Mouse (Mus musculus): Measurements from ENCODE around the gene R3hdm1. TPM values are rescaled to one million over a fixed set of nuclear protein-coding genes. Genes with fewer than 3 reads are reported as not detected.
A peak's percentile ranks its signal among the peaks of the same experiment; 100 is the strongest.

Gene R3hdm1
- polyA plus RNA-seq, 1 experiment = 45.0 TPM

DNA sequence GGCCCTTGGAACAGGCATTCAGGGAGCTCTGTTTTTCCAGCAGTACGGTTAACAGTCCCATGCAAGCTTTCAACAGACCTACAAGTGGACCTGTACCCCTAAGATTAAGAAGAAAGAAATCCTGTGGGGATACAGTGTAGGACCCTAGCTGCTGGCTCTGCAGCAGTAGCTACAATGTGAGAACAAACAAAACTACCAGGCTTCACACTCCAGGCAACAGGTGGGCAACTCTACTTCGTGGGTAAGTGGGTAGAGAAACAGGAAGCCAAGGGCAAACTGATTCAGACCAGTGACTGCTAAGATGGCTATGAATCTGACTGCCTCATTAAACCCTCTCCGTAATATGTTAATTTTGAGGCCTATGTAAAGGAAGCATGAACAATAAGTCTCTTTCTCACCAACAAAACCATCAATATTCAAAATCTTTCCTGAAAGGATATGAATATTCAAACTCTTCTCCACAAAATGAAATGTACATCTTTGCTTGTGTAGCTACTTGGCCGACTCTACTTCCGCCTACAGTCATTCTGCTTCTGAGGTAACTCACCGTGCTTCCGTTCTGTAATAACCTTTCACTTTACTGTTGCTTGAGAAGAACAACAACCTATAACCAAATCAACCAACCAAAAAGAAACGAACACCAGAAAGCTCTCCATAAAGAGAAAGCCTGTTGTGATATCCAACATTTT, 26.2 kb upstream of the R3hdm1 start:
- TF ChIP-seq POLR2A (IDR thresholded peaks at IDR 0.05; ENCODE audit: borderline replicate concordance, low read depth, low read length) (no peak), CTCF (IDR thresholded peaks at IDR 0.05; ENCODE audit: low read depth, low read length) (no peak)
- H3K4me1 ChIP-seq (ENCODE audit: control insufficient read depth, insufficient read depth, low read length) = peaks cover 9% of the 10 kb centered on the region
- no peak overlapping the region for H3K27ac ChIP-seq (ENCODE audit: insufficient read depth, low read depth, low read length)
- H3K4me3 ChIP-seq (ENCODE audit: insufficient read depth, low read length) = no peak overlapping the region

- Histone ChIP-seq H3K4me3 (ENCODE audit: insufficient read depth, low read length) (no peak overlapping the region), H3K4me1 (ENCODE audit: control insufficient read depth, insufficient read depth, low read length) (peaks cover 4% of the 10 kb centered on the region), H3K27ac (ENCODE audit: insufficient read depth, low read depth, low read length) (no peak overlapping the region)
- no peak for TF ChIP-seq POLR2A (IDR thresholded peaks at IDR 0.05; ENCODE audit: borderline replicate concordance, low read depth, low read length)
- no peak for TF ChIP-seq CTCF (IDR thresholded peaks at IDR 0.05; ENCODE audit: low read depth, low read length)
Observed at GRCm38 (mm10) chr1:128077788-128078187, 25.3 kb upstream of the R3hdm1 start.

- Histone ChIP-seq H3K4me1 (ENCODE audit: control insufficient read depth, insufficient read depth, low read length) (peaks cover 4% of the 10 kb centered on the region), H3K4me3 (ENCODE audit: insufficient read depth, low read length) (no peak overlapping the region)
Observed at GRCm38 (mm10) chr1:128078646-128079045, 24.5 kb upstream of the R3hdm1 start.

DNA sequence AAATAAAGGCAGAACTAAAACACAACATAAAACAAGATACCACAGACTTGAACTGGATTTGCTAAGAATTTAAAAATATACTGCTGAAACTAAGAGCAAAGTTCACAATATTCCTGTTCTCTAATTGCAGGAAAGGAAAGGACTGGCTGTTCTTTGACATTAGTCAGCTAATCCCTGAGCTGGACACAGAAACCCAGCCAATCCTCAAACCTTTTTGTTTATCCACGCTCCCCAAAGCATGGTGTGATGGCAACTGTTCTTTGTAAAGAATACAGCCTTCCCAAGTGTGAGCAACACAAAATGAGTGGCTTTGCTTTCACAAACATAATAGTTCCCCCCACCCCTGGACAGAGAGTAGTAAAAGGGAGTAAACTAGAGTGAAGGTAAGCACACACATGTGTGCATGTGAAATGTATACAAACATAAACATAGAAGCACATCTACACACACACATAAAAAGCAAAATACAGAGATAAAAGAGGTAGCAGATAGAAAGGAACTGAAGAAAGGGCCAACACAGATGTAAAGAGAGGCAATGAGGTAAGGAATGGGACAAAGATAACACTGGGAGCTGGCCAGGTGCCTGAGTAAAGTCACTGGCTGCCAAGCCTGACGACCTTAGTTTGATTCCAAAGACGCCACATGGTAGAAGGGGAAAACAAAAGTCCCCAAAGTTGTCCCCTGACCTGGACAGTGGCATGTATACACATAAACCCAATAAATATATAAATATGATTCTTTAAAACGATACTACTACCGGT, 22.0 kb upstream of the R3hdm1 start:
- no peak overlapping the region for H3K4me3 ChIP-seq (ENCODE audit: insufficient read depth, low read length)
- peaks cover 4% of the 10 kb centered on the region for H3K4me1 ChIP-seq (ENCODE audit: control insufficient read depth, insufficient read depth, low read length)
- TF ChIP-seq CTCF (IDR thresholded peaks at IDR 0.05; ENCODE audit: low read depth, low read length) = no peak
- no peak for TF ChIP-seq POLR2A (IDR thresholded peaks at IDR 0.05; ENCODE audit: borderline replicate concordance, low read depth, low read length)
- H3K27ac ChIP-seq (ENCODE audit: insufficient read depth, low read depth, low read length) = no peak overlapping the region

More at GRCm38 (mm10) chr1:128078646-128079045, 24.5 kb upstream of the R3hdm1 start:
- no peak overlapping the region for H3K27ac ChIP-seq (ENCODE audit: insufficient read depth, low read depth, low read length)
- TF ChIP-seq POLR2A (IDR thresholded peaks at IDR 0.05; ENCODE audit: borderline replicate concordance, low read depth, low read length) (no peak), CTCF (IDR thresholded peaks at IDR 0.05; ENCODE audit: low read depth, low read length) (no peak)

DNA sequence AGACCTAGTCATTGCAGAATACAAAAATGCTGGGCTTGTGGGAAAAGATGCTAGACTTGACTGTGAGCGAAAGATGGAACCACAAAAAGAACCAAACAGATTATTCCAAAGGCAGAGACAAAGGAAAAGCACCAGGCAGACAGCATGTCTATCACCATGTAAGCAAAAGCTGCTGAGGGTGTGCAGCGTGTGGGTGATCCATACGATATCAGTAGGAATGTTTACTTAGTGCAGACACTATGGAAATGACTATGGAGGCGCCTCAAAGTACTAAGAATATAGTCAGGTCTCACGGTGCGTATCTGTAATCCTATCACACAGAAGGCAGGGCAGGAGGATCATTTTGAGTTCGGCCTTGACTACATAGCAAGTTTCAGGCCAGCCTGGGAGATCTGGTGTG, 21.2 kb upstream of the R3hdm1 start:
- H3K4me3 ChIP-seq (ENCODE audit: insufficient read depth, low read length) = no peak overlapping the region

GRCm38 (mm10) chr1:128082800-128083199, 20.3 kb upstream of the R3hdm1 start:
- Histone ChIP-seq H3K4me3 (ENCODE audit: insufficient read depth, low read length) (no peak overlapping the region), H3K4me1 (ENCODE audit: control insufficient read depth, insufficient read depth, low read length) (peaks cover 4% of the 10 kb centered on the region), H3K27ac (ENCODE audit: insufficient read depth, low read depth, low read length) (no peak overlapping the region)
- TF ChIP-seq CTCF (IDR thresholded peaks at IDR 0.05; ENCODE audit: low read depth, low read length) (no peak), POLR2A (IDR thresholded peaks at IDR 0.05; ENCODE audit: borderline replicate concordance, low read depth, low read length) (no peak)

More for the DNA sequence above, 21.2 kb upstream of the R3hdm1 start:
- H3K27ac ChIP-seq (ENCODE audit: insufficient read depth, low read depth, low read length) = no peak overlapping the region
- TF ChIP-seq CTCF (IDR thresholded peaks at IDR 0.05; ENCODE audit: low read depth, low read length) (no peak), POLR2A (IDR thresholded peaks at IDR 0.05; ENCODE audit: borderline replicate concordance, low read depth, low read length) (no peak)
- peaks cover 4% of the 10 kb centered on the region for H3K4me1 ChIP-seq (ENCODE audit: control insufficient read depth, insufficient read depth, low read length)

DNA sequence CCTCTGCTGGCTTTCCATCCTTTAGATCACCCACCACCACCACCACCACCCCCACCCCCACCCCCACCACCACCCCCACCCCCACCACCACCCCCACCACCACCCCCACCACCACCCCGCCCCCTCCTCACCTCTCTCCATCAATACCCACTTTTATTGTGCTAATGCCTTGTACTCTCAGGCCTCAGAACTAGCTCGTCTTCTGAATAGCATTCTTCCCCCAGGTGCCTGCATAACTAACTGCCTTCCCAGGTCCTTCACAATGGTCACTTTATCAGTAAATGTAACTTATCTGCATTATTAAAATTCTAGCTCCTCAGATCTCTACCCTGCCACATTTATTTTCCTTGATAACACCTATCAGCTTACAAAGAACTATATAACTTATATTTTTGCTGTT, 8.4 kb upstream of the R3hdm1 start:
- TF ChIP-seq POLR2A (IDR thresholded peaks at IDR 0.05; ENCODE audit: borderline replicate concordance, low read depth, low read length) = no peak
- no peak for TF ChIP-seq CTCF (IDR thresholded peaks at IDR 0.05; ENCODE audit: low read depth, low read length)
- H3K4me1 ChIP-seq (ENCODE audit: control insufficient read depth, insufficient read depth, low read length) = no peaks in the 10 kb centered on the region

GRCm38 (mm10) chr1:128098309-128098708, 4.8 kb upstream of the R3hdm1 start:
- H3K4me1 ChIP-seq (ENCODE audit: control insufficient read depth, insufficient read depth, low read length) = no peaks in the 10 kb centered on the region
- H3K27ac ChIP-seq (ENCODE audit: insufficient read depth, low read depth, low read length) = no peak overlapping the region
- H3K4me3 ChIP-seq (ENCODE audit: insufficient read depth, low read length) = no peak overlapping the region

More for the DNA sequence above, 8.4 kb upstream of the R3hdm1 start:
- Histone ChIP-seq H3K4me3 (ENCODE audit: insufficient read depth, low read length) (no peak overlapping the region), H3K27ac (ENCODE audit: insufficient read depth, low read depth, low read length) (no peak overlapping the region)

GRCm38 (mm10) chr1:128102251-128102640, 855 bp upstream of the R3hdm1 start:
- TF ChIP-seq CTCF (IDR thresholded peaks at IDR 0.05; ENCODE audit: low read depth, low read length) = no peak
- TF ChIP-seq POLR2A (IDR thresholded peaks at IDR 0.05; ENCODE audit: borderline replicate concordance, low read depth, low read length) = no peak
- peak overlapping the region; percentile 79 for H3K4me3 ChIP-seq (ENCODE audit: insufficient read depth, low read length)
- peak overlapping the region; percentile 77 for H3K27ac ChIP-seq (ENCODE audit: insufficient read depth, low read depth, low read length)
- peaks cover 10% of the 10 kb centered on the region for H3K4me1 ChIP-seq (ENCODE audit: control insufficient read depth, insufficient read depth, low read length)

More at GRCm38 (mm10) chr1:128098309-128098708, 4.8 kb upstream of the R3hdm1 start:
- TF ChIP-seq POLR2A (IDR thresholded peaks at IDR 0.05; ENCODE audit: borderline replicate concordance, low read depth, low read length) (no peak), CTCF (IDR thresholded peaks at IDR 0.05; ENCODE audit: low read depth, low read length) (no peak)

- TF ChIP-seq CTCF (IDR thresholded peaks at IDR 0.05; ENCODE audit: low read depth, low read length) (no peak), POLR2A (IDR thresholded peaks at IDR 0.05; ENCODE audit: borderline replicate concordance, low read depth, low read length) (no peak)
- Histone ChIP-seq H3K4me1 (ENCODE audit: control insufficient read depth, insufficient read depth, low read length) (peaks cover 13% of the 10 kb centered on the region), H3K4me3 (ENCODE audit: insufficient read depth, low read length) (peak overlapping the region; percentile 90), H3K27ac (ENCODE audit: insufficient read depth, low read depth, low read length) (peak overlapping the region; percentile 72)
Observed at GRCm38 (mm10) chr1:128103520-128104088, 503 bp downstream of the R3hdm1 start.

Measured in bone marrow macrophage, adult 2 months (primary cell).